Mouse (Mus musculus): ENCODE data around the gene Ttll5.

The Ttll5 gene

DNA sequence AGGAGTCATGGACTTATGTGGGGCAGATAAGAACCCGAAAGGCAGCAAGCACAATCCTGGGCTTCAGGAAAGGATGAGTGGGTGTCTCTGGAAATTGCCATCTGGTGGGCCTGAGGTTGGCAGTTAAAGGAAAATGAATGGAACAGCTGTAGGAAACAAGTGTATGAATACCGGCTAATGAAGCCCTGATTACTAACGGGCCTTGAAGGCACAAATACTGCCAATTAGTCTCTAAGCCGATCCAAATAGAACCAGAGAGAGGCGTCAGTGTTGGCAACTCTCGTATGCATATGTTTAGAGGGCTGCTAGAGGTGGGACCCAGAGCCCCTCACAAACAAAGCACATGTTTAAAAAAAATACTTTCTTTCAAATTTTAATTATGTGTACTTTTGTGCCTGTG, 247.0 kb downstream of the Ttll5 start:
- no peak for DNase-seq

DNA sequence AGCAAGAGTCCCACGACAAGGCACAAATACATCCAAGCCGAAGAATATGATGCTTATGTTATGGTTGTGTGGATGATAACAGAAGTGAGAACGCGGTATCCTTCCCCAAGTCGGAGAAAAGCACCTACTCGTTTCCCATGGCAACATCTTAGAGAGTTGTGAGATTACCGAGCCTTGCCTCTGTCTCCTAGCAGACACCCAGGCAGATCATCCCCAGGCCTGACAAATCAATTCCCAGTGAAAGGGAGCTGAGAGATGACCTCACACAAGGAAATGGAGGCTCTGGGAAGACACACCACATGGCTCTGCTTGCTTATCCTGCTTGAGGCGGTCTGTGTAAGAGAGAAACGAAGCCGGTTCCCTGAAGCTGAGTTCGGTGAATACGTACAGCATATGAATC, 250.2 kb downstream of the Ttll5 start:
- DNase-seq, result no peak

DNA sequence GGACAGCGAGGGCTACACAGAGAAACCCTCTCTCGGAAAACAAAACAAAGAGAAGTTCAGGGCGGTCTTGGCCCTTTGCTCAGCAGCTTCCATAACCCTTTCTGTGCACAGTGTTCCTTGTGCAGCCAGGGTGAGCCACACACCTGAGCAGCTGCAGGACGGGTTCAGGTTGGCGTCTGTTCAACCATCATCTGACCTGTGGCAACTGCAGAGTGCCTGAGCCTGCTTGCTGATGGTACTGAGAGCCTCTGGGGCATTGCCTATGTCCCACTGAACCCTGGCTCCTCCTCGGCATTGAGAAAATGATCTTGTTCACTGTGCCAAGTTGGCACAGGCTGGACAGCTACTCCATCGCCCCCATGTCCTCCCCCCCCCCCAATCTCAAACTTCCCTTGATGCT, 250.9 kb downstream of the Ttll5 start:
- DNase-seq, result no peak

DNA sequence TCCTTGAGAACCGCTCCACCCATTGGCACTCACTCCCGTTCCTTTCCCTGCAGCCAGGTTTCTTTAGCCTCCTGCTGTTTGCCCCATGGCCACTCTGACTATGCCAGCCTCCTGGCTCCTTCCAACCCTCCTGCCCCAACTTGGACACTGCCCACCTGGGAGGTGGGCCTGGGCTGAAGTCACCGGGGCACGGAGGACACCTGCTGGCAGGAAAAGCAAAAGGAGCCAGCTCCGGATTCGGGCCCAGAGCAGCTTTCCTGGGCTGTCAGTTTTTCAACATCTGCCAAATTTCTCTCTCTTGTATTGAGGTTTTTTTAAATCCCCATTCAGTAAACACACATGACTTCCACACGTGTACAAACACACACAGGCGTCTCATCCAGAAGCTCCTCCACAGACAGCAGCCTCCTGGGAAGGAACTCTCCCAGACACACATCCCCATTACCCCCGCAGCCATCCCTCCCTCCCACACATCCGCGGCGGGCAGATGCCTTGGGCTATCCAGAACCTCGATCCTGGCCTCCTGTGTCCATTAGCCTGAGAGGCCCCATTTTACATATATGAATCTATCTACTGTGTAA, 252.0 kb downstream of the Ttll5 start:
- DNase-seq, result peak; percentile 29 to 63

DNA sequence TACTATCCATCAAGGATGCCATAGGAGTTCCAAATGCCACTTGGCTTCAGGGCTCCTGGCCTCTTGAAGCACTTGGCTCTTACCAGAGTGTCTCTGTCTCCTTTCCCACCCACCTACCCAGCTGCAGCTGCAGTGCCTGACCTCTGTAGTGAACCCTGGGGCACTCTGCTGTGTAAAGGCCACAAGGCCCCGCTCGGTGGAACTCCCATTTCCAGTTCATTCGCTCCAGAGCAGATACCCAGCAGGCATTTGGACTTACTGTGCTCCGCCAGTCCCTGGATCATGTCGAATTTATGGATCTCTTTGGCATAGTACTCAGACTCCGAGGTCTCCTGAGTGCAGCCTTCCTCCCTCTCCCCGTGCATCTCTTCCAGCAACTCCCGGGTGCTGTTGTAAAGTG, 252.9 kb downstream of the Ttll5 start:
- no peak for DNase-seq

DNA sequence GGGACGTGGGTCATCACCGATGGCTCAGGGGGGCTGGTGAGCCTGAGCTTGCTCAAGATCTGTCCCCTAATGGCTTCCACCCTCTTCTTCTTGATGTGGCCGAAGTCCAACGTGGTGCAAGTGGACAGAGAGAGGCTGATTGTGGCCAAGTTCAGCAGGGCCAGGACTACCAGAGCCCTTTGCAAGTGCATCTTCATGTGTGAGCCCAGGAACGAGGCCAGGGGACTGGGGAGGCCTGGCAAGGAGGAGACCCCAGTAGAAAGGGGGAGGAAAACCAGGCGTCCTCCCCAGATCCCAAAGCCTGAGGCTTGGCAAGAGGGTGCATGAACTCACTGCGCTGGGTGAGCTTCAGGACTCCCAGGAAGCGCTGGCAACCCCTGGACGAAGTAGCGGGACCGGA, 253.3 kb downstream of the Ttll5 start:
- DNase-seq, result no peak

DNA sequence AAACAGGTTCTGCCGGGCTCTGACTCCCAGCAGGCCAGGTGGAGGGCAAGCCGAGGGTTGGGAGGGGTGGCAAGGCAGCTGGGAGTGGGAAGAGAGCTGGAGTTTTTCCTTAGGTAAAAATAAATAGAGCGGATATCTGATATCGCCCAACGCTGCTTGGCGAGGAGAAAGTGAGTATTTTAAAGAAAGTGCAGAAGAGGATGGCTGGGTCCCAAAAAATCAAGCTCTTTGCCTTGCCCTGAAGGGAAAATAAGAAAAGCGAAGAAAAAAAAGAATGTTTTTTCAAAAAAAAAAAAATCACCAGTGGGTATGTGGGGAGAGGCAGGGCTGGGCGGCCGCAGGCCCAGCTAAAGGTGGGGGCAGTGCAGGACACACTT, 253.7 kb downstream of the Ttll5 start:
- DNase-seq, result no peak

DNA sequence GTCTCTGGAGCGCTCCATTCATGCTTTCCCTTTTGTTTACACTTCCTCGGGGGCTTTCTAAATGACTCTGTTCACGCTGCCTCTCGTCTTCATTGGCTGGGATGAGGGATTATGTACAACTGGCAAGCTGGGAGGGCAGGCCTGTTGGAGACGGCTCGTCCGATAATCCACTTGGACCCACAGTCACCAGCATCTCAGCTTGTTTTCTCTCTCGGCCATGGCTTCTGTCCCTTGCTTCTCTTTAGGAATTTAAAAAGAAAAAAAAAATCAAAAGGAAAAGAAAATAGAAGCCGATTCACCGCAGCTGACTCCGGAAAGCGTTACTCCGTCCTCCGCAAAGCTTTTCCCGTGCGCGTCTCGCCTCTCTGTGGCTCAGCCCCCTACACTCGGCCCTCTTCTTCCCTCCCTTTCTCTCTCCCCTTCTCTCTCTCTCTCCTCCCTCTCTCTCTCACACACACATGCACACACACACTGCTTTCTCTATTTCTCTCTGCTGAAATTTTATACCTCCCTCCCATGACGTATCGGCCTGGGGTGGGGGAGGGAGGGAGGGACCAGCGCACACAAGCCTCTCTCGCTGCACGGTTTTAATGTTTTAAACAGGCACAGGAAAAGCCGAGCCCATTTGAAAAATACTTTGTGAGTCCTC, 254.2 kb downstream of the Ttll5 start, which contains the start of gene Tgfb3:
Gene Tgfb3, minus strand, starts transcription at position 489 of the 649 bp plus-strand sequence.
- peak in 1 of 2 experiments; percentile 54 for DNase-seq

DNA sequence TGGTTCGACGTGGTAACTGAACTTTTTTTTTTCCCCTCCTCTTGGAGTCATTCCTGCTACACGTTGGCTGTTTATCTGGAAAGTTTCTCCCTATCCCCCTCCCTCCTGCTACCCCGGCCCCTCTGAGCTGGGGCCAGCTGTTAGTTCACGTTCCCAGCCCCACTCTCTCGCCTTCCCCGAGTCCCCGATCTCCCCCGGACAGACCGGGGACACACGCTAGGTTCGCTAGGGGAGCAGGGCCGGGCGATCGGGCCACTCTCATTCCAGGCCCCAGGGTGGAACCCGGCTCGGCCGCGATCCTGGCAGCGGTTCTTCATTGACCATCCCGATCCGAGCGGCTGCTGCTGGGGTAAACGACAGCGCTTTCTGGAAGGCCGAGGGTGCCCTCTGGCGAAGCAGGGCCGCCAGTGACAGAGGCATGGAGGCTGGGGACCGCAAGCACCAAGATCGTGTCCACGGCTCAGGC, 254.8 kb downstream of the Ttll5 start:
- DNase-seq, result peak; percentile 93 to 97

DNA sequence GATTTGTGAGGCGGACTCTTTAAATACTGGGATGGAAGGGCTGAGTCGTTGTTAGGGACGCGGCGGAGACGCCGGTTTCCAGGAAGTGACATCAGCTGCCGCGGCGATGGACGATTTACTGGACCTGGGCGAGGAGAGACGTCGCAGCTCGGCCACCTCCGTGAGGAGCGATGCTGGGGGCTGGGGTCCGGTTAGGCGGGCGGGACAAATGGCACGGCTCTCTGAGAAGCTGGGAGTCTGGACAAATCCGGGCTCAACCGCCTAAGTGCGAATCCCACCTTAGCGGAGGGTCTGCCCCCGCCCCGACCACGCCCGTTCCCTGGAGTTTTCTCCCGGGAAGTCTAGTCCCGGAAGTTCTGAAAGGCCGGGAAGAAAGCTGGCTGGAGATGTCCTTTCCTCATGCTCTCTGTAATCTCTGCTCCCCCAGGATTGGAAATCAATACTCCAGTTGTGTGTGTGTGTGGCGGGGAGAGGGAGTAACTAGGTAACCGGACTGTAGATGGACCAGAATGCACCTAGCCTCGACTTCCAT, 258.1 kb downstream of the Ttll5 start, which contains the start of gene Ift43:
Gene Ift43, plus strand, starts transcription at position 61 of the 532 bp plus-strand sequence.
- DNase-seq, result peak; percentile 88 to 94

DNA sequence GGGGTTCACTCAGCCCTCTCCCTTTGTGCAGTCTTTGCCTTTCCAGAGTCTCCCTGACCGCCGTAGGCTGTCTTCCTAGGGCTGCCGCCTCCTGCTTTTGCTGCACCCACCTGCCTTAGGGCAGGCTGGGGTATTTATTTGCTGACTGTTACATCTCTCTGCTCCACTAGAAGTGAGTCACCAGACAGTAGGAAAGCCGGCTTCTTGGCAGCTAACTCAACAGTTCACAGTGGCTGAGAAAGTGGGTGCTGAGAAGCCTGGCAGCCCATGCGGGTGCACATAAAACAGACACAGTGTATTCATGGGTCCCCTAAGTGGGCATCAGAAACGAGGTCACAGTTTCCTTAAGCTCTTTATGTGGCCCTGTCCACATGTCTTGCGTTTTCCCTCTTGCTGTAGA, 261.4 kb downstream of the Ttll5 start:
- no peak for DNase-seq

DNA sequence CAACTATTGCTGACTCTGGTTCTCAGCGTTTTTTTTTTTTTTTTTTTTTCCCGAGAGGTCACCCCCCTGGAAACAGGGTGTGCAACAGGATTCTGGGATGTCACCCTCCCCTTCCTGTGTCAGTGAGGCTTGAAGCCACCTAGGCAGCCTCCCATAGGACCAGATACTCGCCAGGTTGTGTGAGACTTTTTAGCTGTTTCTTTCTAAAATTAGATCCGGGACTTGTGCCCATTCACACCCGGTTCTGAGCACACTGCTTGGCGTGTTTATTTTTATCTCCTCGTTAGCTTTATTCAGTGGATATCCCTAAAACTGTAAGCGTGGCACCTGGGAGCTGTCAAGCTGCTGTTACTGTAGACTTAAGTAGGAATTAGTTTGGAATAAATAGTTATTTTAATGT, 262.1 kb downstream of the Ttll5 start:
- no peak for DNase-seq

DNA sequence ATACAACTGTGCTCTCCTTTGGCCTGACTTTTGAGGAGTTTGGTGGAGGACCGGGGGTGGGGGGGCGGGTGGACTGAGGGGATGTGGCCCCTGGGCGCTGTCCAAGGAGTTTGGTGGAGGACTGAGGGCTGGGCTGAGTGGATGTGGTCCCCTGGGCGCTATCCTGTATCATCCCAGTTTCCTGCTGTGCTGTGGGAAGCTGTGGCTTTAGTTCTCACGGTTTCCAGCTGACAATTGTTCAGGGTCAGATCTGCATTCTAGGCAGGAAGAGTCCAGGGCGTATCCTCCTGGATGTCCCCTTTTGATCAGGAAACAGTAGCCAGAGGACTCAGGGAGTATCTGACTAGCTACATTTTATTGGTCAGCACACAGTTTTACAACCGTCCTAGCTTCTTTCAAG, 263.6 kb downstream of the Ttll5 start:
- peak; percentile 65 to 76 for DNase-seq

DNA sequence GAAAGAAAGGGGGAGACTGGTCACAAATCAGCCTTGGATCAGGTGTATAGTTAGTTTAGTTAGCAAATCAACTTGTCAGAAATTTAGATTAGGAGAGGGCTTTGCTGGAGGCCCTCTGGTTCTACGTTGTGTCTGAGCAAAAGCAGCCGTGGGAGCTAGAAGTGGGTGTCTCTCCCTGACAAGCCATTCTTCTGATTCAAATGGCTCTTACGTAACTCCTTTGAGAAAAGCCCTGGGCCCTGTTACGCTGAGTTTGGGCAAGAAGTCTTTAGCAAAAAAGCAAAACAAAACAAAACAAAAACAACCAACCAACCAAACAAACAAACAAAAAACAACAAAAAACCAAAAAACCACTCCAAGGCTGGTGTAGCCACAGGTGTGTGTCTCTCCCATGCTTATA, 266.3 kb downstream of the Ttll5 start:
- DNase-seq, result no peak

DNA sequence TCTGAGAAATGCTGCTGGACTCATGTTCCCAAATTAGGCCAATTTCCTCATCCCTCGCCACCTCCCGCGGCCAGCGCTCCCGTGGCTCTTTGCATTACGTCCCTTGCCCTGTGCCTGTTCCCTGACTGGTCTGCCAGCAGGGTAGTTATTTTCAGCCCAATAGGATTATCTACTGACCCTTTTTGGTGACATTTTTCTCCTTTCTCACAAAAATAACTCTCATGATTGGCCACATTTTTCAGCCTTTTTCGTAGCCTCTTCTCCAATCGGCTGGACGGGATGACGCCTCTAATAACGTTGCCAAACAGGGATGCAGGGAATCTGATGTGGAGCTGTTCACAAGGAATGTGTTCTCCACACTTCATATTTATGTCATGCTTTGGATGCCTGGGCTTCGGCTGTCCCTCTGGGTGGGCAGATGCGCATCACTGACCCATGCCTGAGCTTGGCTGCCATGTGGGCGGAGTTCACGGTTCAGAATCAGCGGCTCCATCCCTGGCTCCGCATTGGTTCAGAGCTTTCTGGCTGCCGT, 267.2 kb downstream of the Ttll5 start:
- DNase-seq, result peak; percentile 55

DNA sequence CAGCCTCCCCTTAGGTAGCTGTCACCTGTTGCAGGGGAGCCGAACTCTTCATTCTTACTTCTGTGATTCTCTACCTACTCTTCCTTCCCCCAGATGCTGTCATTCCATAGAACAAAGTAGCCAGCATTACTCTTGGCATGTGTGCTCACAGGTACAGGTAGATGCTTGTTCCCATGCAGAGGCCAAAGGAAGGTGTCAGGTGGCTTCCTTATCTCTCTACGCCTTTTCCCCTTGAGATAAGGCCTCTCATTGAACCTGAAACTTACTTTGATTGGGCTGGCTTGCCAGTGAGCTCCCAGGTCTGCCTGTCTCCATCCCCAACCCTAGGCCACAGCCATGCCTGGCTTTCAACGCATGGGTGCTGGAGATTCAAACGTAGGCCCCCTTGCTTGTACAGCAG, 269.6 kb downstream of the Ttll5 start:
- no peak for DNase-seq

DNA sequence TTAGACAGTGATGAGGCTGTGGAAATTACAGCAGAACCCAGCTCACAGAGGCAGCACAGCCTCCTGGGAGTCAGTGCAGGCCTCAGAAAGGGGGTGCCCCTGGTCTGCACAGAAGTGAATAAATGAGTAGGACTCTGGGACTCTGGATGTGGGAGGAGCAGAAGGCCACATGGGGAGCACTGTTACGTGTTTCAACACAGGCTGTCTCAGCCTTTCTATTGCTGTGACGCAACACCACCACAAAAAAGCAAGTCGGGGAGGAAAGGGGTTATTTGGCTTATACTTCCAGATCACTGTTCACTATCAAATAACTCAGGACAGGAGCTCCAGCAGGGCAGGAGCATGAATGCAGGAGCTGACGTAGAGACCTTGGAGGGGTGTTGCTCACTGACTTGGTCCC, 271.3 kb downstream of the Ttll5 start:
- DNase-seq, result no peak

DNA sequence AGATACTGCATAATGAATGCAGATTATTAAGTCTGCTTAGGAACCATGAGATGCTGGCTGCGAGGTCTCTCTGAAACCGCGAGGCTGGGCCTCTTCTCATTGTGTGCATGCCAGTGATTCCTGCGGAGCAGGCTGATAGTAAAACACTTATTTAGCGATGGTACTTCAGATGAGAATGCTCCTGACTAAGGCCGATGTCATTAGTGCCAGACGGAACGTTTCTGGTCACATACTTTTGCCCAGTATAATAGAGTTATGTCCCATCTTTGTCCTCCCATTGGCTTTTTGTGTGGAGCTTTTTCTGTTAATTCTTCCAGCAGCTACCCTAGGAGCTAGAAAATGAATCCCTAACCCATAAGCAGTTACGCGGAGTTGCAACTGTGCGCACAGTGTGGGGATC, 273.3 kb downstream of the Ttll5 start:
- DNase-seq, result no peak

DNA sequence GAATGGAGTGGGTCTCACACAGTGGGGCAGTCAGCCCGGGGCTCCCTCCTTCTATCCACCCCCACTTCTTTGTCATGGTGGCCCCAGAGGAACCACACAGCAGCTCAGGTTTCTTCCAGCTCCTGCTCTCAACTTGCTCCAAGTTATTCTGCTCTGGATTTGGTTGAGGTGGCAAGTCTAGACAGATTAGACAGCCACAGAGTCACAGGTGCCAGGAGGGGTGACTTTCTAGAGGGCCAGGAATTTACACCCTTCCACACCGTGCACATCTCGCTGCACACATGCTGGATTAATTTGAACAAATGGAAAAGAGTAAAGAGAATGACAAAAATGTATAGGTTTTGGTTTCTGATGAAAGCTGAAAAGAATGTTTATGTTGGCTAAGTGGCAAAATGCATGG, 276.3 kb downstream of the Ttll5 start:
- DNase-seq, result no peak

DNA sequence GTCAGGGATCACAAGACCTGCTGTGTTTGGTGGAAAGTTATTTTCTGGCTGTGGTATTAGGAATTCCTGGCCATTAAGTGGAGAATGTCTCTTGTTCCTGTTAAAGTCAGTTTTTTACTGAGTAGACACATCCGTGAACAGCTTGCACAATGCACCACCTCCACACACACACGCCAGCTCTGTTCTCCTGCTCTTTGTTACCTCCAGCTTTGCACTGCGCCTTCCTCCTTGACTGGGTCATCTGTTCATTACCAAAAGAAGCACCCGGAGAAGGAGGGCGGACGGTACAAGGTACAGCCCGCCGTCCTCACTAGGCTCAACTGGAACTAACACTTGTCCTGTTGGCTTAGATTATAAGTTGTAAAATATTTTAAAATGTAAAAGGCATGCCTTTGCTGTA, 278.2 kb downstream of the Ttll5 start:
- peak; percentile 75 to 80 for DNase-seq

DNA sequence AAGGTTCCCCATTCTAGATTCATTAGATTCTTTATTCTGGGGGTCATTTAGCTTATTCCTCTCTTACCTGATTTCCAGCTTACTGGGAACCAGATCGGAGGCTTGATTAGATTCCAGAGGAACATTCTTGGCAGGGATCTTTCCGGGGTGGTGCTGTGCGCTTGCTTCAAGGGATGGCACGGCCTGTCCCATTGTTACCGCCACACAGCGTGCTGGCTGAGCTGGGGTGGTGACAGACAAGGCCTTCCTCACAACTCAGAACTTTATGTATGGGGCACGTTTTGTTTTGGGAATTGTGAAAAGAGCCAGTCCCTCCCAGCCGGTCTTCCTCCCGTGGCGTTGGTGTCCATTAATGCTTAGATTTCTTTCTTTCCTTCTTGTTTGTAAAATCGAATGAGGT, 278.9 kb downstream of the Ttll5 start:
- DNase-seq, result peak; percentile 42 to 62

DNA sequence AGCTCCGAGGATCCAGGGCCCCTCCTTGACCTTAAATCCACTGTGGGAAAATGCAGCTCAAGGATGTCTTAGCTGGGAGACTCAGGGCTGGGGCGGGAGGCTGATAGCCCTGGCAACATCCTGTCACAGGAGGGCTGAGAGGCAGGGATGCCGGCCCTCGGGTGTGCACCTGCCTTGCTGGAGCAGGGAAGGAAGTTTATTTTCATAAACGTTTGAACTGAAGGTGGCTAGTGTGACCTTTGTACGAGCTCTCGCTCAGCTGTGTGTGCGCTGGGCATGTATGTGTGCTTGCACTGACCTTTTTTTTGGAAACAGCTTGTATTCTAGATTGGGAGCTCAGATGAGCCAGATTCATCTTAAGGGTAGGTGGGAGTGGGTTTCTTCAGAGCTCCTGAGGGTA, 279.4 kb downstream of the Ttll5 start:
- peak; percentile 53 to 62 for DNase-seq

DNA sequence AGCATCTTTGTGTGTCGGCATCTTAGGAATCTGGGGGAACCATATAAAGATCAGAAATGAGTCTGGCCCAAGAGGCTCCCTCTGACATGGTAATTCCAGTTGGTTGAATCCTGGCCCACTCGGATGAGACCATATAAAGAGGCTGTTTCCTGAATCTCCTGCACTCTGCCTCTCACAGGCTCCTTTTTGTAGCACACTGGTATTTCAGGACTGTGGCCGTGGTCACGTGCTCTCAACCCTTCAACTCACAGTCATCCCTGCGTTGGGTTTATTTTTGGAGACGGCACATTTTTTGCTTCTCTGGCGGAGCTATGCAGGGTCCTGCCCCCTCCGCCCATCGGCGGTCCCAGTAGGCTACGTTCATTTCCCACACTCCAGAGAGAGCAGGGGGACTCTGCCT, 279.8 kb downstream of the Ttll5 start:
- DNase-seq, result peak; percentile 49 to 58

DNA sequence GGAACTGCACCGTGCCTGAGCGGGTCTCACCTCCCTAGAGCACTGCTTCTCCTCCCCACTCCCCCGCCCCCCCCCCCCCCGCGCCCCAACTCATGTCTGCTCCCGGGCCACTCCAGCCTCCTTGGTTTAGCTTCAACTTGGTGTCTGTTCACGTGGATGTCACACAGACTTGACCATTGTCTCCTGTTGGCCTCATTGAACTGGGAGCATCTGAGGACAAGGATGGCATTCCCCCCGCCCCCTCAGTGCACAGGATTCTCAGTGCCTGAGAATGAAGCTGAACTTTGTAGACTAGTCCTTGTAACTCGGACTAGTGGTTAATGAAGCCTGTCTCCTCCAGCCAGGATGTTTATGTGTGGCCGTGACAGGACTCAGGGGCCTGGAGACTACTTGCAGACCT, 281.1 kb downstream of the Ttll5 start:
- DNase-seq, result peak in 1 of 2 experiments; percentile 60

Data from kidney, postnatal 36 days (tissue).